28 mouse cellular contexts compared by ENCODE assay signal in the genomic region with DNA sequence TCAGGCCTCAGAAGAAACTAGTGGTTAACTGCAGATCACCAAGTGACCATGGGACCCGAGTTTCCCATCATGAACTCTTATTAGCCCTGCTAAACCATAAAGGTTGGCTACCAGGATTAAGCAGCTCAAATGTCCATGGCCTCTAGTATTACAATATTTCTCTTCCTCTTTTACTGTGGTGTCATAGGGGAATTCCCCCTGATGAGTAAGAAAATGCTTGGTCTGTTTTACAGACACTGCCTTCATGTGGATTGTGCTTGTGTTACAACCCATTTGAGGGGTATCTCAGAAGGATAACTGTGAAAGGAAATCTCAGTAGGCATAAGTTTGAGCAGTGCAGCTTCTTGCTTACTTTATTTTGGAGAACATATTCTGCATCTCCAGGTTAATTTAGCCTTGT. TPM values are rescaled to one million over a fixed set of nuclear protein-coding genes. Genes with fewer than 3 reads are reported as not detected.
DNase-seq lines count a peak whose midpoint lies in the region; ATAC-seq lines count a peak whose summit lies in the region.
"Had no signal": no experiment of that assay in that cellular context is flagged by ENCODE, and none has a peak within 500 bp of the region (broad histone marks: within the 10 kb centered on the region; RNA-seq: fewer than 3 reads in every experiment).

No protein-coding gene starts in this region.

- peak; percentile 73 for DNase-seq in 3T3-L1 (ENCODE audit: low read depth, low spot score)
- DNase-seq in urinary bladder, postnatal 10 days (ENCODE audit: low spot score): no peak
- DNase-seq in layer of hippocampus, adult 9-10 months (ENCODE audit: low spot score): no peak
- no peak for DNase-seq in heart, postnatal 25 days (ENCODE audit: low spot score)
- DNase-seq: adrenal gland, adult 8-10 months; cerebellum, adult 11-12 months; cerebellum, postnatal 10 days; gastrocnemius, postnatal 10 days; heart, adult 11 months; kidney, adult 2 months; kidney, postnatal 10 days; right cerebral cortex, postnatal 4 days; thymus, postnatal 25 days had no signal

- intact Hi-C loops in heart, postnatal 25 days (cut with DNase I): no loop called here

- peak; percentile 77 for ATAC-seq in CD4-positive, CD25-positive, alpha-beta regulatory T cell, adult 4 months
- ATAC-seq in granulocyte monocyte progenitor cell, adult 5-6 weeks (replicated peaks; ENCODE audit: poor library complexity, severe bottlenecking): peak; percentile 95
- 0 out of 2 replicates have a peak, but pooled peaks have one; percentile 53 for ATAC-seq in monocyte, adult 5-6 weeks (replicated peaks; ENCODE audit: insufficient number of reproducible peaks, low FRiP score, low TSS enrichment, poor library complexity, severe bottlenecking)
- ATAC-seq: forebrain, embryonic 13.5 days; lung, postnatal 0 days; midbrain, embryonic 13.5 days had no signal

RNA-seq across cellular contexts. Expression of a gene that starts 44.2 kb away (rescaled TPM):
- polyA plus RNA-seq in CD4-positive, CD25-positive, alpha-beta regulatory T cell, adult 4 months (2017; shearing (Covaris generic)): 1 to 10 TPM in 1 of 2 experiments, under 1 TPM in 1; 0.35 to 1.3 TPM
- not detected in 2 replicates for total RNA-seq in granulocyte monocyte progenitor cell, adult 5-6 weeks (2014; fragmentation: Nextera tagmentation)
- total RNA-seq in granulocyte monocyte progenitor cell, adult 5-6 weeks (2017): not detected in 2 replicates
- total RNA-seq in monocyte, adult 5-6 weeks (2017): 0.58 to 2.3 TPM (median 1.3 TPM) in 3 replicates
- total RNA-seq in heart, postnatal 25 days (2021): not detected
- total RNA-seq: adrenal gland, adult 8-10 months; gastrocnemius, postnatal 10 days; layer of hippocampus, adult 18-20 months; layer of hippocampus, postnatal 25 days; left cerebral cortex, postnatal 10 days; liver, adult 2 months had no signal
- polyA plus RNA-seq: embryonic facial prominence, embryonic 12.5 days; forebrain, embryonic 13.5 days; frontal cortex, adult 2 months; heart, embryonic 11.5 days; hindbrain, embryonic 12.5 days; kidney, adult 2 months; liver, adult 2 months; lung, postnatal 0 days; midbrain, embryonic 13.5 days; neural tube, embryonic 11.5 days had no signal
